Mouse (Mus musculus): ENCODE measurements around the gene Phc3. TPM values are rescaled to one million over a fixed set of nuclear protein-coding genes. Genes with fewer than 3 reads are reported as not detected.

Gene Phc3
- polyA plus RNA-seq, 1 experiment from 2014 or later: 6.4 TPM

- ATAC-seq: no peak
- Histone ChIP-seq H3K36me3 (ENCODE audit: poor library complexity, severe bottlenecking) (peaks cover 55% of the 10 kb centered on the region), H3K27ac (no peak overlapping the region), H3K4me1 (no peaks in the 10 kb centered on the region), H3K27me3 (no peaks in the 10 kb centered on the region), H3K9ac (no peak overlapping the region), H3K4me3 (no peak overlapping the region), H3K4me2 (no peak overlapping the region), H3K9me3 (replicated peaks) (no peaks in the 10 kb centered on the region)
- 77% methylated on average over 4 of the region's 4 CpGs for WGBS
Observed at GRCm38 (mm10) chr3:30917160-30917559, 52.1 kb downstream of the Phc3 start.

DNA sequence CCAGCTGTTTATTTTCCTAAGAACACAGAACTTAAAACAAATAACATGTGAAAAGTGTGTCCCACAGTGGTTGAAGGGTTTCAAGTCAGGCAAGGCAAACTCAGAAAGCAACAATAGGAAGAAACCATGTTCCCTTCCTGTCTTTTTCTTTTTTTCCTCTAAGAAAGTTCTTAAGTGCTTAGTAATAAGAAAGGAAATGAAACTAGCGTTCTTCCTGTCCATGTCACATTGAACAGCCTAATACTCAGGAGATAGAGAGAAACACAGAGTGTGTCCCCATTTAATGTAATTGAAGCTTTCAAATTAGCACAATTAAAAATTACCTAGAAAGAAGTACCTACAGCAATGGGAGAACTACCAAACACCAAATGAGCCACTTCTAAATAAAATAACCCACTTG lies 64.6 kb downstream of the Phc3 start:
- no peak for ATAC-seq
- no peak overlapping the region for H3K9ac ChIP-seq
- H3K9me3 ChIP-seq (replicated peaks): no peaks in the 10 kb centered on the region
- peaks cover 63% of the 10 kb centered on the region for H3K36me3 ChIP-seq (ENCODE audit: poor library complexity, severe bottlenecking)
- no peak overlapping the region for H3K4me3 ChIP-seq
- no peaks in the 10 kb centered on the region for H3K4me1 ChIP-seq
- no peak overlapping the region for H3K4me2 ChIP-seq
- no peaks in the 10 kb centered on the region for H3K27me3 ChIP-seq
- no peak overlapping the region for H3K27ac ChIP-seq
- 86% methylated on average over 1 of the region's 1 CpGs for WGBS

DNA sequence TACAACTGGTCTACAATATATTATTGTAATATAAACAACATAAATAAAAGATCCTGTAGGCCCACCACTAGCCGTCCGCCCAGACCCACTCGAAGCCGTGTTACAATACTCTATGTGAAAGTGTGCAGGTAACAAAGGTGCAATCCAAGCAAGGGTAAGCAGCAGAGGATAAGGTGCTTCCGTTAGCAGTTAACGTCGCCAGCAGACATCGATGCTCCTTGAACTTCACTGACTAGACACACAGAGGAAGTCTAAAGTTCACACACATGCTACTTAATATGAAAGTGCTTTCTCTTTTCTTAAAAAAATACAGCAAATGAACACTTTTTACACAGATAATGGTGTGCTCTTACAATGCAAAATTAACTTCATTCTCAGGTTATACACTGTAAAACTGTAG lies 69.8 kb downstream of the Phc3 start:
- Histone ChIP-seq H3K4me1 (no peaks in the 10 kb centered on the region), H3K4me3 (no peak overlapping the region), H3K4me2 (no peak overlapping the region), H3K27me3 (no peaks in the 10 kb centered on the region), H3K9me3 (replicated peaks) (no peaks in the 10 kb centered on the region), H3K36me3 (ENCODE audit: poor library complexity, severe bottlenecking) (peaks cover 43% of the 10 kb centered on the region), H3K9ac (no peak overlapping the region), H3K27ac (no peak overlapping the region)
- WGBS: 96% methylated on average over 8 of the region's 8 CpGs
- ATAC-seq: no peak

- H3K36me3 ChIP-seq (ENCODE audit: poor library complexity, severe bottlenecking): peaks cover 32% of the 10 kb centered on the region
- no peaks in the 10 kb centered on the region for H3K9me3 ChIP-seq (replicated peaks)
- no peak overlapping the region for H3K4me3 ChIP-seq
- ATAC-seq: no peak
- H3K4me1 ChIP-seq: no peaks in the 10 kb centered on the region
- H3K27me3 ChIP-seq: no peaks in the 10 kb centered on the region
- no peak overlapping the region for H3K27ac ChIP-seq
- no peak overlapping the region for H3K9ac ChIP-seq
- 80% methylated on average over 5 of the region's 5 CpGs for WGBS
- H3K4me2 ChIP-seq: no peak overlapping the region
Observed at GRCm38 (mm10) chr3:30896721-30897120, 72.5 kb downstream of the Phc3 start.

- no peaks in the 10 kb centered on the region for H3K27me3 ChIP-seq
- 5% methylated on average over 1 of the region's 1 CpGs for WGBS
- H3K4me2 ChIP-seq: no peak overlapping the region
- H3K27ac ChIP-seq: no peak overlapping the region; the same call in 1 of the 2 replicates
- ATAC-seq: no peak
- H3K4me1 ChIP-seq: peaks cover 9% of the 10 kb centered on the region
- H3K4me3 ChIP-seq: no peak overlapping the region
- H3K9ac ChIP-seq: no peak overlapping the region
- H3K36me3 ChIP-seq (ENCODE audit: poor library complexity, severe bottlenecking): no peaks in the 10 kb centered on the region
- H3K9me3 ChIP-seq (replicated peaks): no peaks in the 10 kb centered on the region
Observed at GRCm38 (mm10) chr3:30889014-30889413, 80.2 kb downstream of the Phc3 start.

- Histone ChIP-seq H3K9me3 (replicated peaks) (no peaks in the 10 kb centered on the region), H3K27me3 (no peaks in the 10 kb centered on the region), H3K9ac (no peak overlapping the region), H3K4me3 (no peak overlapping the region), H3K27ac (no peak overlapping the region), H3K4me1 (peaks cover 9% of the 10 kb centered on the region), H3K4me2 (no peak overlapping the region), H3K36me3 (ENCODE audit: poor library complexity, severe bottlenecking) (no peaks in the 10 kb centered on the region)
- 87% methylated on average over 3 of the region's 3 CpGs for WGBS
- no peak for ATAC-seq
Observed at GRCm38 (mm10) chr3:30887449-30887848, 81.8 kb downstream of the Phc3 start.

GRCm38 (mm10) chr3:30876709-30877108 lies 92.5 kb downstream of the Phc3 start:
- no peaks in the 10 kb centered on the region for H3K27me3 ChIP-seq
- no peak overlapping the region for H3K4me2 ChIP-seq
- no peak overlapping the region for H3K9ac ChIP-seq
- H3K36me3 ChIP-seq (ENCODE audit: poor library complexity, severe bottlenecking): no peaks in the 10 kb centered on the region
- no peak overlapping the region for H3K4me3 ChIP-seq
- 91% methylated on average over 6 of the region's 6 CpGs for WGBS
- no peak for ATAC-seq
- H3K9me3 ChIP-seq (replicated peaks): no peaks in the 10 kb centered on the region
- no peak overlapping the region for H3K27ac ChIP-seq
- H3K4me1 ChIP-seq: no peaks in the 10 kb centered on the region

GRCm38 (mm10) chr3:30869995-30870394 lies 99.2 kb downstream of the Phc3 start:
- H3K36me3 ChIP-seq (ENCODE audit: poor library complexity, severe bottlenecking): no peaks in the 10 kb centered on the region
- H3K27me3 ChIP-seq: no peaks in the 10 kb centered on the region
- no peak overlapping the region for H3K27ac ChIP-seq
- H3K4me1 ChIP-seq: no peaks in the 10 kb centered on the region
- no peak overlapping the region for H3K9ac ChIP-seq
- H3K4me2 ChIP-seq: no peak overlapping the region
- no peak overlapping the region for H3K4me3 ChIP-seq
- no peaks in the 10 kb centered on the region for H3K9me3 ChIP-seq (replicated peaks)
- WGBS: 85% methylated on average over 1 of the region's 1 CpGs
- ATAC-seq: no peak

GRCm38 (mm10) chr3:30868625-30869024 lies 100.6 kb downstream of the Phc3 start:
- Histone ChIP-seq H3K4me3 (no peak overlapping the region), H3K27me3 (no peaks in the 10 kb centered on the region), H3K9ac (no peak overlapping the region), H3K4me2 (no peak overlapping the region), H3K4me1 (no peaks in the 10 kb centered on the region), H3K36me3 (ENCODE audit: poor library complexity, severe bottlenecking) (no peaks in the 10 kb centered on the region), H3K27ac (no peak overlapping the region), H3K9me3 (replicated peaks) (no peaks in the 10 kb centered on the region)
- no peak for ATAC-seq
- 70% methylated on average over 5 of the region's 5 CpGs for WGBS

DNA sequence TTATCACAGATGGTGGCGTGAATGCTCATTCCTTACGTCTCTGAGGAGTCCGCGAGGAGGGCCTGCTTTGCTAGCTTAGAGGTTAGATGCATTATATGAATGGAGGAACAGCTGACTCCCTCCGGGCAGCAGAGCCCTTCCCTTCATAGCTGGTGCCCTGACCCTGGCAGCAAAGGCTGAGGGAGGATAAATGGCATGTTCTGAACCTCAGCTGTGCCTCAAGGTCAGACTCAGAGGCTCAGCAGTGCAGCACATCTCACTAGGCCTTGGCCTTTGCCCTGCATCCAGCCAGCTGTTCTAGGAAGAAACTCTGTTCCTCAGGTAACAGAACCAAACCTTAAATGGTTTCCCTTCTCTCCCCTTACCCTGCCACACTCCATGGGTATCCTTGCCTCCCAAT lies 101.0 kb downstream of the Phc3 start:
- Histone ChIP-seq H3K4me2 (no peak overlapping the region), H3K4me1 (no peaks in the 10 kb centered on the region), H3K4me3 (no peak overlapping the region), H3K27me3 (no peaks in the 10 kb centered on the region), H3K9me3 (replicated peaks) (no peaks in the 10 kb centered on the region), H3K27ac (no peak overlapping the region), H3K36me3 (ENCODE audit: poor library complexity, severe bottlenecking) (no peaks in the 10 kb centered on the region), H3K9ac (no peak overlapping the region)
- WGBS: 87% methylated on average over 5 of the region's 5 CpGs
- ATAC-seq: no peak

- no peak overlapping the region for H3K27ac ChIP-seq
- WGBS: 87% methylated on average over 1 of the region's 1 CpGs
- no peaks in the 10 kb centered on the region for H3K9me3 ChIP-seq (replicated peaks)
- no peak overlapping the region for H3K9ac ChIP-seq
- ATAC-seq: no peak
- no peaks in the 10 kb centered on the region for H3K27me3 ChIP-seq
- no peak overlapping the region for H3K4me3 ChIP-seq
- H3K4me2 ChIP-seq: no peak overlapping the region
- no peaks in the 10 kb centered on the region for H3K36me3 ChIP-seq (ENCODE audit: poor library complexity, severe bottlenecking)
- H3K4me1 ChIP-seq: no peaks in the 10 kb centered on the region
Observed at GRCm38 (mm10) chr3:30864640-30865039, 104.6 kb downstream of the Phc3 start.

DNA sequence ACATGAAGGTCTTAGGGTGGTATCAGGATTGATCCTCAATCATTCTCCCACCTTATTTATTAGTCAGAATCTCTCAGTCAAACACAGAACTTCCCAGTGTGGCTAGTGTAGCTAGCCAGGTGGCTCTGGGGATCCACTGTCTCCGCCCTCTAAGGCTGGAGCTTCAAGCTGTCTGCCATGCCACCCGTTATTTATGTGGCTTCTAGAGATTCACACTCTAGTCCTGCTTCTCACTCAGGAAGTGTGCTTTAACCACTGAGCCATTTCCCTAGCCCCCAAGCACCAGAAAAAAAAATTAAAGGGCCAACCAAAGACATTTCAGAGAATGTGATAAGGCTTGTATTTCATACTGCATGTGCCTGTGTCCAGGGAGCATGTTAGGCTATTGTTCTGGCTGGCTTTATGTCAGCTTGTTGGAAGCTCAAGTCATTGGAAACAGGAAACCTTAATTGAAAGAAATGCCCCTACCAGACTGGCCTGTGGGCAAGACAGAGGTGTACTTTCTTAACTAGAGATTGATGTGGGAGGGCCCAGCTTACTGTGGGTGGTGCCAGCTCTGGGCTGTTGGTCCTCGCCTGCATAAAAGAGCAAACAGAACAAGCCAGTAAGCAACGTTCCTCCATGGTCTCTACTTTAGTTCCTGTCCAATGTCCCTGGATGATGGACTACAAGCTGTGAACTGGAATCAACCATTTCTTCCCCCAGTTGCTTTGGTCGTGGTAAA lies 105.3 kb downstream of the Phc3 start:
- Histone ChIP-seq H3K9ac (no peak overlapping the region), H3K36me3 (ENCODE audit: poor library complexity, severe bottlenecking) (no peaks in the 10 kb centered on the region), H3K4me1 (no peaks in the 10 kb centered on the region), H3K27me3 (no peaks in the 10 kb centered on the region), H3K27ac (no peak overlapping the region), H3K4me3 (no peak overlapping the region), H3K9me3 (replicated peaks) (no peaks in the 10 kb centered on the region), H3K4me2 (no peak overlapping the region)
- no peak for ATAC-seq
- WGBS: 82% methylated on average over 5 of the region's 5 CpGs

GRCm38 (mm10) chr3:30860705-30861104 lies 108.5 kb downstream of the Phc3 start:
- 83% methylated on average over 4 of the region's 4 CpGs for WGBS
- H3K4me3 ChIP-seq: no peak overlapping the region
- H3K27me3 ChIP-seq: peaks cover 18% of the 10 kb centered on the region
- peaks cover 7% of the 10 kb centered on the region for H3K4me1 ChIP-seq
- no peaks in the 10 kb centered on the region for H3K36me3 ChIP-seq (ENCODE audit: poor library complexity, severe bottlenecking)
- H3K4me2 ChIP-seq: no peak overlapping the region
- H3K27ac ChIP-seq: no peak overlapping the region
- no peaks in the 10 kb centered on the region for H3K9me3 ChIP-seq (replicated peaks)
- H3K9ac ChIP-seq: no peak overlapping the region
- no peak for ATAC-seq

Measured in forebrain, embryonic 13.5 days (tissue).